Mouse (Mus musculus): ENCODE results near the gene Plekhb2. TPM values are rescaled to one million over a fixed set of nuclear protein-coding genes. Genes with fewer than 3 reads are reported as not detected.

Plekhb2 gene
- polyA plus RNA-seq, 1 experiment: 227 TPM

DNA sequence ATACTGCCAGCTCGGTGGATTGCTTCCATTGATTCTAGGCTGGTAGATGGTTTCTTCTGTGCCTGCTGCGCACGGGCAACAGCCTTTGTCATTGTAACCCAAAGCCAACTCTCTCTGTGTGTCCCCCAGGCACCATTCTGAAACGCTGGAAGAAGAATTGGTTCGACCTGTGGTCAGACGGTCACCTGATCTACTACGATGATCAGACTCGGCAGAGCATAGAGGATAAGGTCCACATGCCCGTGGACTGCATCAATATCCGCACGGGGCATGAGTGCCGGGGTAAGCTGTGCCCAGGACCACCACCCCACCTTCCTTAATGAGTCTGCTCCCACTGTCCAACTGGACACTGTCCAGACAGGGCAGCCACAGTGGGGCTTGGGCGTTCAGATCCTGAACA is 13.1 kb downstream of the Plekhb2 start:
- Histone ChIP-seq H3K27ac (ENCODE audit: insufficient read depth, low read depth, low read length) (no peak overlapping the region), H3K4me3 (ENCODE audit: insufficient read depth, low read length) (no peak overlapping the region), H3K4me1 (ENCODE audit: control insufficient read depth, insufficient read depth, low read length) (peaks cover 26% of the 10 kb centered on the region)
- no peak for TF ChIP-seq CTCF (IDR thresholded peaks at IDR 0.05; ENCODE audit: low read depth, low read length)
- no peak for TF ChIP-seq POLR2A (IDR thresholded peaks at IDR 0.05; ENCODE audit: borderline replicate concordance, low read depth, low read length)

DNA sequence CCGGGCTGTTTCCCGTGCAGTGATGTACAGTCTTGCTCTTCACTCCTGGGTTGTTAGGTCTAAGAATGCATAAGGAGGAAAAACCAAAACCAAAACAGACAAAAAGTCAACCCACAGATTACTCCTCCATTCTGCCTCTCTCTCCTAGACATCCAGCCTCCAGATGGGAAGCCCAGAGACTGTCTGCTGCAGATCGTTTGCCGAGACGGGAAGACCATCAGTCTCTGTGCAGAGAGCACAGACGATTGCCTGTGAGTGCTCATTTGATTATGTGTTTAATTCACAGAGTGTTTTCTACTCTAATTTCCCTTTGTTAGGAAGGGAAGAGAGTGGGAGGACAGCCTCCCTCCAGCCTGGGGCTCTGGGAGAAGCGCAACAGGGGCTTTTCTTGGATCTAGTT is 13.5 kb downstream of the Plekhb2 start:
- Histone ChIP-seq H3K4me3 (ENCODE audit: insufficient read depth, low read length) (no peak overlapping the region), H3K27ac (ENCODE audit: insufficient read depth, low read depth, low read length) (no peak overlapping the region), H3K4me1 (ENCODE audit: control insufficient read depth, insufficient read depth, low read length) (peaks cover 21% of the 10 kb centered on the region)
- no peak for TF ChIP-seq POLR2A (IDR thresholded peaks at IDR 0.05; ENCODE audit: borderline replicate concordance, low read depth, low read length)
- no peak for TF ChIP-seq CTCF (IDR thresholded peaks at IDR 0.05; ENCODE audit: low read depth, low read length)

DNA sequence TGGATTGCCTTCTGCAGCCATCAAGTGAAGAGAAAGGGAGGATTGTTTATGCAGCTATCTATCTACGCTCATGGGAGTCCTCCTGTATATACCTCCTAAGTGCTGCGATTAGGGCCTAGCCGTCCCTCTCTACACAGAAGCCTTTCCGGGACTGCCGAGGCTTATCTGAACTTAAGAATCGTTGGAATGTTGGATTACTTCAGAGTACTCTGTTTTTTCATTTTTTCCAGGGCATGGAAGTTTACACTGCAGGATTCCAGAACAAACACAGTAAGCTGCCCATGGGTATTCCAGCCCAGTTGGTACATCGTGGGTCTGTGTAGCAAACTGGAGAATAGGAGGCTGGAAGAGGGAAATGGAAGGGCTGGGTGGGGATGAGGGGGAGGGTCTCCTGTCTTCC is 14.5 kb downstream of the Plekhb2 start:
- TF ChIP-seq POLR2A (IDR thresholded peaks at IDR 0.05; ENCODE audit: borderline replicate concordance, low read depth, low read length) (no peak), CTCF (IDR thresholded peaks at IDR 0.05; ENCODE audit: low read depth, low read length) (no peak)
- peaks cover 13% of the 10 kb centered on the region for H3K4me1 ChIP-seq (ENCODE audit: control insufficient read depth, insufficient read depth, low read length)
- no peak overlapping the region for H3K27ac ChIP-seq (ENCODE audit: insufficient read depth, low read depth, low read length)
- no peak overlapping the region for H3K4me3 ChIP-seq (ENCODE audit: insufficient read depth, low read length)

- TF ChIP-seq POLR2A (IDR thresholded peaks at IDR 0.05; ENCODE audit: borderline replicate concordance, low read depth, low read length) (no peak), CTCF (IDR thresholded peaks at IDR 0.05; ENCODE audit: low read depth, low read length) (no peak)
- H3K27ac ChIP-seq (ENCODE audit: insufficient read depth, low read depth, low read length): no peak overlapping the region
- H3K4me3 ChIP-seq (ENCODE audit: insufficient read depth, low read length): no peak overlapping the region
- no peaks in the 10 kb centered on the region for H3K4me1 ChIP-seq (ENCODE audit: control insufficient read depth, insufficient read depth, low read length)
Observed at GRCm38 (mm10) chr1:34865866-34866265, 16.1 kb downstream of the Plekhb2 start.

DNA sequence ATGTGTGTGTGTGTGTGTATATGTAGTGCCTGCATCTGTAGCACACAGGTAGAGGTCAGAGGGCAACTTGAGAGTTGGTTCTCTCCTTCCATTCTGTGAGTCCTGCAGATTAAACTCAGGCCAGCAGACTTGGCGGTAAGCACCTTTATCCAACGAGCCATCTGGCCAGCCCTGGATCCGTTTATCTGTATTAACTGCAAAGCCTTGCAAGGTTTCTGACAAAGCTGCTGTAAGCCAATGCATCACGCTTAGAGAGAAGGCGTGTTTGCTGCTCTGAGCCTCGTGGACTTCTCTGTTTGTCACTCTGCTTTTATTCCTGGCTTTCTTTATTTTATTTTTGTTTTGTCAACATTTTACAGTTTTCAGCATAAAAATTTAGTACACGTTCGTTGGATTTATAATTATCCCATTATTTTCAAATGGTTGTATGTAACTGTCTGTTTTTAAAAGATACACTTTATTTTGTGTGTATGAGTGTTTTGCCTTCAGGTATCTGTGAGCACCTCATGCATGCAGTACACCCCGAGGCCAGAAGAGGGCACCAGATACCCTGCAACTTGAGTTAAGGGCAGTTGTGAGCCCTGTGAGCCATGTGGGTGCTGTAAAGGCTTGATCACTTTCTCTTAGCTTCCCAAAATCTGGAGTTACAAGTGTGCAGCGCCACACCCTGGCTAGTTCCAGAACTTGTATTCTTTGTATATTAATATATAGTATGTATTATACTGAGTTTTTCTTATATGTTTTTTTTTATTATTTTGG is 17.2 kb downstream of the Plekhb2 start:
- TF ChIP-seq CTCF (IDR thresholded peaks at IDR 0.05; ENCODE audit: low read depth, low read length) (peak; percentile 88), POLR2A (IDR thresholded peaks at IDR 0.05; ENCODE audit: borderline replicate concordance, low read depth, low read length) (no peak)
- no peak overlapping the region for H3K27ac ChIP-seq (ENCODE audit: insufficient read depth, low read depth, low read length)
- H3K4me3 ChIP-seq (ENCODE audit: insufficient read depth, low read length): no peak overlapping the region
- H3K4me1 ChIP-seq (ENCODE audit: control insufficient read depth, insufficient read depth, low read length): no peaks in the 10 kb centered on the region

DNA sequence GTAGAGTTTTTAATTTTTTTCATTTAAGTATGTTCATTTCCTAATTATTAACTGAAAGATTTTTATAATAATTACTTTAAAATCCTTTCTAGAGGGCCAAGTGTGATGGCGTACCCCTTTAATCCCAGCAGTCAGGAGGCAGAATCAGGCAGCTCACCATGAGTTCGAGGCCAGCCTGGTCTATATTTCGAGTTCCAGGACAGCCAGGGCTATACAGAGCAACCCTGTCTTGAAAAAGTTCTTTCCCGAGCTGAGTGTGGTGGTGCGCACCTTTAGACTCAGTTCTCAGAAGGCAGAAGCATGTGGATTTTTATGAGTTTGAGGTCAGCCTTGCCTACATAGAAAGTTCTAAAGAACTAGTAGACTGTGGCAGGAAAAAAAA is 17.8 kb downstream of the Plekhb2 start:
- Histone ChIP-seq H3K27ac (ENCODE audit: insufficient read depth, low read depth, low read length) (no peak overlapping the region), H3K4me3 (ENCODE audit: insufficient read depth, low read length) (no peak overlapping the region), H3K4me1 (ENCODE audit: control insufficient read depth, insufficient read depth, low read length) (no peaks in the 10 kb centered on the region)
- TF ChIP-seq CTCF (IDR thresholded peaks at IDR 0.05; ENCODE audit: low read depth, low read length) (no peak), POLR2A (IDR thresholded peaks at IDR 0.05; ENCODE audit: borderline replicate concordance, low read depth, low read length) (no peak)

DNA sequence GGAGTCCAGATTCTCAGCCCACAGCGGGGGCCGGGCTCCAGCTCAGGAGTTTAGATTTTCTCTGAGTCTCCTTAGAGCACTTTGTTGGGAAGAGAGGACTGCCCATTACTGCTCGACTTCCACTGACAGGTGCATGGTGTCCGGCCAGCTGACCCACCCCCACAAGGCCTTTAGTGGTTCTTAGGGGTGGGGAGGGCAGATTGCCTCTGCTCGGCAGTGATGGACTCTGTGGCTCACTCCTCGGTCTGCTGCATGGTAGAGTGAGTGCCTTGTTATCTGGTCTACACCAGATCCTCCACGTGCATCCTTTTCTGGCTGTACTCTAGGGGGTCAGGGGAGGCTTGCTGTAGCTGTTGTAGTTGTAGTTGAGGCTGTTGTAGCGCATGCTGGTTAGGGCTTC is 18.6 kb downstream of the Plekhb2 start:
- H3K4me3 ChIP-seq (ENCODE audit: insufficient read depth, low read length): no peak overlapping the region
- no peaks in the 10 kb centered on the region for H3K4me1 ChIP-seq (ENCODE audit: control insufficient read depth, insufficient read depth, low read length)
- no peak for TF ChIP-seq POLR2A (IDR thresholded peaks at IDR 0.05; ENCODE audit: borderline replicate concordance, low read depth, low read length)
- no peak for TF ChIP-seq CTCF (IDR thresholded peaks at IDR 0.05; ENCODE audit: low read depth, low read length)
- no peak overlapping the region for H3K27ac ChIP-seq (ENCODE audit: insufficient read depth, low read depth, low read length)

DNA sequence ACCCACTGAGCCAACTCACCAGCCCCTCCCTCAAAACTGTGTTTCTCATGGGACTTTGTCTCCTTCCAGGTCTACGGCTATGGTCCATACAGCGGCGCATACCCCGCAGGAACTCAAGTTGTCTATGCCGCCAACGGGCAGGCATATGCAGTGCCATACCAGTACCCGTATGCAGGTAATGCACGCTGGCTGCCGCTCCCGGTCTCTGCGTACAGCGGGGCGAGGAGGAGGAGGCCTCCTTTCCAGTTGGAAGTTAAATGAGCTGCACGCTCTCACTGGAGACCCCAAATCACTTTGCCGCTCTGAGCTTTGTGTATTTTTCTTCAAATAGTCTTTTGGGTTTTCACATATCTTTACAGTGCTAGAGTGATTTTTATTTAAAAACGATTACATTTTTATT is 19.5 kb downstream of the Plekhb2 start:
- TF ChIP-seq CTCF (IDR thresholded peaks at IDR 0.05; ENCODE audit: low read depth, low read length) (no peak), POLR2A (IDR thresholded peaks at IDR 0.05; ENCODE audit: borderline replicate concordance, low read depth, low read length) (no peak)
- Histone ChIP-seq H3K4me1 (ENCODE audit: control insufficient read depth, insufficient read depth, low read length) (no peaks in the 10 kb centered on the region), H3K4me3 (ENCODE audit: insufficient read depth, low read length) (no peak overlapping the region)

DNA sequence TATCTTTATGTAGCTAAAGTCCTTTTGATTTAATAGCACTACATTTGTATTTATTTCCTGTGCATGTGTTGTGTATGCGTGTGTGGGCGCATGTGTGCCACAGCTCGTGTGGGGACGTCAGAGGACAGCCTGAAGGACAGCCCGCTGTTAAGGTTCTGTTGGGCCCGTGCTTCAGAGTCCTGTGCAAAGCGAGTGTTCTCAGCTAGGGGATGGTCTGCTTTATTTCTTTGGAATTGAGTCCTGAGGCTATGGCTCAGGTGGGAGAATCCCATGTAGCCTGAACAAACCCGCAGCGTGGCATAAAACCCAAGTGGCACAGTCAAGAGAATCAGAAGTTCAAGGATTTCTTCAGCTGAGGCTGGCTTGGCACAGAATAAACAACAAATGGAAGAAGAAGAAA is 21.4 kb downstream of the Plekhb2 start:
- Histone ChIP-seq H3K27ac (ENCODE audit: insufficient read depth, low read depth, low read length) (no peak overlapping the region), H3K4me3 (ENCODE audit: insufficient read depth, low read length) (no peak overlapping the region), H3K4me1 (ENCODE audit: control insufficient read depth, insufficient read depth, low read length) (no peaks in the 10 kb centered on the region)
- no peak for TF ChIP-seq POLR2A (IDR thresholded peaks at IDR 0.05; ENCODE audit: borderline replicate concordance, low read depth, low read length)
- no peak for TF ChIP-seq CTCF (IDR thresholded peaks at IDR 0.05; ENCODE audit: low read depth, low read length)

More for the DNA sequence above, 19.5 kb downstream of the Plekhb2 start:
- H3K27ac ChIP-seq (ENCODE audit: insufficient read depth, low read depth, low read length): no peak overlapping the region

DNA sequence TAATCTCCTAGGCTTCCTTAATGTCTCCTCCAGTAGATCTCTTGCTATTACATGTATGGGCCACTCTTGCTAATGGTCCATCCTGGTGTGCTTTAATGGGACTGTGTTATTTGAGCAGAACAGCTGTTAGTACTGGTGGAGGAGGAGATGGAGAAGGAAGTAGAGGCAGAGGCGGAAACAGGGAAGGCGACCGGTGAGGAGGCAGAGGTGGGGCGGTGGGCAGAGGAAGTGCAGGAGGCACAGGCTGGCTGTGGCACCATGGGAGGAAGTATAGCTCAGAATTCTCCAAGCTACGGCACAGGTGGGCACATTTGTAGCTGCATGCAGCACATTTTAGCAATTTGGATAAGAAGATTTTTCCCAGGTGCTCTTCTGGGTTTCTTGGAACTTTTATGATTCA is 23.8 kb downstream of the Plekhb2 start:
- Histone ChIP-seq H3K4me1 (ENCODE audit: control insufficient read depth, insufficient read depth, low read length) (no peaks in the 10 kb centered on the region), H3K27ac (ENCODE audit: insufficient read depth, low read depth, low read length) (no peak overlapping the region), H3K4me3 (ENCODE audit: insufficient read depth, low read length) (no peak overlapping the region)
- TF ChIP-seq CTCF (IDR thresholded peaks at IDR 0.05; ENCODE audit: low read depth, low read length) (no peak), POLR2A (IDR thresholded peaks at IDR 0.05; ENCODE audit: borderline replicate concordance, low read depth, low read length) (no peak)

Data from bone marrow macrophage, adult 2 months (primary cell).